Mouse (Mus musculus) frontal cortex, postnatal 10 days (tissue): ENCODE data around the gene Vmn2r83.

Experiments
- DNase-seq, 2 experiments: peaks; one replicate each; pipeline ENCODE4 v3.0.0; 2022; ENCODE audit warnings: low spot score in 2 of 2, mixed read lengths in 1 of 2

Gene Vmn2r83

DNA sequence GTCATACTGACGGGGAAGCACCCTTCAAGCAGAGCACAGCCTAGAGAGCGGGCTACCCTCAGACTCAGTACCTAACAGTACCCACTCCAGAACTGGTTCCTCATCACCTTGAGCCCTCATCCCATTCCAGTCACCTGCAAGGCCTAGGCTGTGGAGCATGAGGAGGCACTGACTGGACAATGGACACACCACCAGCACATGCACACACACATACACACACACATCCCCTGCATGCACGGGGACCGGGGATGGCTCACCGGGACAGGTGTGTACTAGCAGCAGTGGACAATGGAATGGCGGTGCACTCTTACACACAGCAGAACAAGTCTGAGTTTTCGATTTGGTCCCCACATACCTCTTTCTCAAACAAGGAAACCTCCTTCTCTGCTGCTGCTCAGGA lies 68.7 kb downstream of the Vmn2r83 start:
- peak; percentile 2 to 5 for DNase-seq

DNA sequence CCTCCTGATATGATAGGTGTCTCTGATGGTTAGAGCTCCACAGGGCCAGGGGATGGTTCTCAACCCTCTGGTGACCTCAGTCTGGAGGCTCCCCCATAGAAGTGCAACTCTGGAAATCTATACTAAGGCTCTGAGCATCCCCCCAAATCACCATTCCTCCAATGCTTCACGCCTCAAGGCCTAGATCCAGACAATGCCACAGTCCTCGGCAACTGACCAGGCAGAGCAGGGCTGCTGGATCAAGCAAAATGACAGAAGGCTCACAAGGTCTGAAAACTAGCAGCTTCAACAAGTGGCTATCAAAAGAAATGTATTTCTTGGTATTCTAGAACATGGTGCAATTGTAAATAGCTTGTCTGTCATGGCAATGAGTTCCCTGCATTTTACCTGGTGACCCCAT lies 69.2 kb downstream of the Vmn2r83 start:
- peak; percentile 1 to 3 for DNase-seq

DNA sequence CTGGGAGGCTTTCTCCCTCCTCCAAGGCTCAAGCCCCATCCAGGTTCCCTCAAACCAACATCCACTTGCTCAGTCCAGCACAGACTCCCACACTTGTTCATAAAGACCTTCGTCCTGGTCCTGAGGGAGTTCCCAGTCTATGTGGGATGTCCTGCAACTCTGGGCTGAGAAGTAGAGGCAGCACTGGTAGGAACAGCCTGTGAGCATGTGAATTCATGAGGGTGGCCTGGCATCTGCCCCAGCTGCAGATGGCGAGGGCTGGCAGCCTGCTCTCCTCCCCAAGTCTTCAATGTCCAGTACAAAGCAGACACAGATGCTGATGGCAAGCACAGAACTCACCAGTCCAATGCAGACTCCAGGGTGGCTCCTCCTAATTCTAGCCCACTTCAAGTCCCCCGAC lies 69.8 kb downstream of the Vmn2r83 start:
- peak in 1 of 2 experiments; percentile 7 for DNase-seq

DNA sequence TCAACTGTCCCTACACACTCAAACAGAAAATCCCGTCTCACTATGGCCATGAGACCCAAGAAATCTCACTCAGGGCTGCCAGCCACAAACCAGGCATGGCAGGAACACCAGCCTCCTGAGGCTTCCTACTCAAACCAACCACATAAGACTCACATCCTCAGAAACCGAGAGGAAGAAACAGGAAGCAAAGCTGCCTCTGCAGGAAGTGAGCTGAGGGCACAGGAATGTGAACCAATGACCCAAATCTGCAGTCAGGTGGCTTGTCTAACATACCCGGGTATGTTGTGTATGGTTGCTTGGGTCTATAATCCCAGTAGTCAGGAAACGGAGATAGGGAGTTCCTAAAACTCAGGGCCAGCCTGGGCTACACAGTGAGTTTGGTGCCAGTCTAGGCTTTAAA lies 70.3 kb downstream of the Vmn2r83 start:
- DNase-seq: peak in 1 of 2 experiments; percentile 4

DNA sequence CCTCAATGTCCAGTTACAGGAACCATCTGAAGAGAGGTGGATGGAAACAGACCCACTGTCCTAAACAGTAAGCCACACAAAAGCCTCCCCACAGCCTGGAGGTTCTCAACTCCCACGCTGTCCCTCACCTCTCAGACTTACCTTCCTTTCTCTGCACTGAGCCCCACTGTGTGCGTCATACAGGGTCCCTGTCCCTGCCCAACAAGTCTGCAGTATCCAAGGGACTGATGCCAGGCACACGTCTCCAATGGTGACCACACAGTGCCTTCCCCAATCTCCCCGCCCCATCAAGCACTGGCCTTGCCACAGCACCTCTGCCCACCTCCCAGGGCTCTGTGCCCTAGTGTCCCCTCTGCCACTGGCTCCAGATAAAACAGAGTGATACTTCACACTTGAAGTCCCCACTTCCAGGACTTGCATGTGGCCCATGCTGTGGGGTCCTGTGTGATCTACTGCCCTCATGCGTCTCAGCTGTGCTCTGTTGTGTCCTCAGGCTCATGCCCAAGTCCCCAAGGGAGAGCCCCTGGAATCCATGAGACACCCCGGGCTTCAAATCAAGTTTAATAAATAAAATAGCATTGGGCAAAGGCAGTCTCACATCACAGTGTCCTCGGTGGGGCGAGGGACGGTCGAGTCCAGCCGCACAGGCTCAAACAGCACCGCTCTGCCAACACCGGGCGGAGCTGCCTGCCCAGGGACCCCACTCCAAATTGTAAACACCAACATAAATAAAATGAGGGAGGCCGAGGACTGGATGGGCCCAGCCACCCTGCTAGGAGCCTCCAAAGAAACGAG lies 71.4 kb downstream of the Vmn2r83 start:
- peak in 1 of 2 experiments; percentile 5 for DNase-seq

DNA sequence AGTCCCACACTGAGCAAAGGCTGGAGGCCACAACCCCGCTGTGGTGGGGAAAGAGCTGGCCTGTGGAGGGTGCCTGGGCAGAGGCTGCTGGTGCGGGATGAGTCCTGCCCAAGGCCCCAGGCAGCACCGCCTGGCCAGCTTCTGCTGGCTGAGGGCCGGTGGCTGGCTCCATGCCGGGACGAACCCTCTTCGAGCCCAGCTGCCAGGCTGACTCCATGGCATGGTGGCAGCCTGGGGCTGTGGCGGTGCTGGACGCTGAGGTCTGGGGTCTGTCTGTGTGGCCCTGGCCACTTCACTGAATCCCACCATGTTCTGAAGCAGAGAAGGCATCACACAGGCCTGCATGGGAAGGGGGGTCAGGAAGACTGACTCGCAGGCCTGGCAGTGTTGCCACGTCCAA lies 72.2 kb downstream of the Vmn2r83 start:
- DNase-seq: no peak

DNA sequence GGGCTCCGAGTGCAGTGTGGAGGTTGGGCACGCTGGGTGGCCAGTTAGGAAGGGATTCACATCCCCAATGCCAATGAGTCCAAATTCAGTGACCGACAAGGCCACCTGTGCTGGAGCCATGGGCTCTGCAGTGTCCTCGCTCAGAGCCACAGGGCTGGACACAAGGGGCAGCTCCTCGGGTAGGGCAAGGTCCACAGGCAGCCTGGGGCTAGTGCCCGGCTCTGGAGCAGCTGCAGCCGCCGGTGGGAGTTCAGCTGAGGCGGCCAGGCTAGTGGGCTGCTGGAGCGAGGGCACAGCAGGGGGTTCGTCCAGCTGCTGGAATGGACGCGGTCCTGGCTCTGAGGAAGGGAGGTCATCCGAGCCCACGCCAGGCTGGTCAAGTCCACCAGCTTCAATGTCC lies 73.0 kb downstream of the Vmn2r83 start:
- peak in 1 of 2 experiments; percentile 9 for DNase-seq

DNA sequence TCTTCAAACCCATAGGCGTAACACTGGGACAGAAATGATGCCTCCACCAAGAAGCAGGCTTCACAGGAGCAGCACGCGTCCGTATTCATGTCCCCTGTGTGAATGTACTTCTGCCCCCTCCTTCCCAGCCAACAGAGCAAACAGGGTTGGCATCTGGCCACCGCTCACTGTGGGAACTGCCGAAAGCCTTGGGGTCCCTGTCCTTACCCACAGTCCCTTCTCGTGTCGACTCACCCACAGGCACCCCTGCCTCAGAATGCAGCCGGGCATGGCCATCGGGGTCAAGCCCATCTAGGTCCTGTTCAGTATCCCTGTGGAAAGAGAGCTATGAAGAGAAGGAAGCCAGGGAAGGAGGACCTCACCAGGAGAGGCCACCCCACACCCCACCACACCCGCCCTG lies 73.6 kb downstream of the Vmn2r83 start:
- DNase-seq: peak in 1 of 2 experiments; percentile 2
